Mouse (Mus musculus) c-Kit-positive CD71-positive TER-119-negative erythroid progenitor cells, embryonic 14.5 days (primary cell): ENCODE measurements around the gene Gm20795.
"Not testable (repeated sequence)": the region's sequence is repeated elsewhere in the genome, so short reads cannot be mapped to it uniquely, and the experiment has no call there.

Source experiments
- DNase-seq: peaks from one replicate; pipeline ENCODE4 v3.0.0-alpha.2; 2013; ENCODE audit warnings: low read depth

Gm20795 gene

DNA sequence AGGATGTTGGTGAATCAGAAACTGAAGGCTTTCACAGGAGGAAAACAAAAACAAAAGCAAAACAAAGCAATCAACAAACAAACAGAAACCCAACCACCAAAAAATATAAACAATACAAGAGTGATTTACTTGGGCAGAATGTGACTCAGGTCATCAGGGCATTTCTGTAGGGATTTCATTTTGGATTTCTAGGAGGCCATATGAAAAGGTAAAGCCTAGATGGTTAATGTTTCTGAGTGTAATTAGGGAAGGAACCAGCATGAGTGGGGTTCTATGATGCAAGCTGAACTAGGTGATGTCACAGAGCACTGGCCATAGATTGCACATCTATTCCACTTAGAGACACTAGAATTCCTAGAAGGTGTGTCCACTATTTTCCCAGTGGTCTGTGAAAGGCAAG, at the start of gene Gm20795:
Gene Gm20795 (plus strand): TSS at position 301 of the 400 bp plus-strand sequence.
- not testable (repeated sequence) for DNase-seq

DNA sequence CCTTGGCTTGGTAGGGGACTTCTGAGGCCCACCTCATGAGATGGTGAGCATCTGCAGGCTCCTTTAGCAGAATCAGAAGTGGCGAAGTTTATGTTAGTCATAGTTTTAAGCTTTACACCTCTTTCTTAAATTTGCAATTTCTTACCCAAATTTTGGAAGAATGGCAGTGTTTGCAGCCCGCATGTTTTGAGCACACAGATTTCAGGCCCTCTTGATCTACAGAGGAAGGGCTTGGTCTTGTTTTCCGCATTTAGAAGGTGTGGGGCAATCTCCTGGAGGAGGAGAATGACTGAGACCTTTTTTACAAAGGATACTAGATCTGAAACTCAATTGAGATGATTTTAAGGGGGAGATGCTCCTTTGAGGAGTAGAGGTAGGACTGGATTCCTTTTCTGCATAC, 29.0 kb upstream of the Gm20795 start, which contains the start of gene Gm21797:
Gene Gm21797 (minus strand): TSS at position 101 of the 400 bp plus-strand sequence.
- DNase-seq, result not testable (repeated sequence)
